Mouse (Mus musculus) megakaryocyte, embryonic 14.5 days (primary cell): ENCODE results near the gene Lamp1.

Experiments used
- FLI1 ChIP-seq: IDR thresholded peaks from 2 replicates; pipeline ENCODE4 v1.6.1; 2012; ENCODE audit warnings: low read length, inconsistent platforms, mixed read lengths
- GATA1 ChIP-seq: IDR thresholded peaks from 3 replicates; pipeline ENCODE4 v1.6.1; 2012; ENCODE audit warnings: mixed read lengths, low read length, inconsistent platforms, borderline replicate concordance

GRCm38 (mm10) chr8:13201013-13201334 lies 42.0 kb downstream of the Lamp1 start:
- TF ChIP-seq GATA1 (no peak), FLI1 (no peak)
